Mouse (Mus musculus) skeletal muscle tissue, adult 2 months (tissue): Measurements from ENCODE around the gene Tspan18.

Experiments used
- DNase-seq: peaks from one replicate; pipeline ENCODE4 v3.0.0-alpha.2; 2012; ENCODE audit warnings: low read depth, low spot score

The Tspan18 gene

GRCm38 (mm10) chr2:93333817-93334731 is at the start of gene Tspan18:
TSS of gene Tspan18 (minus strand) at chr2:93334505.
- DNase-seq: peak; percentile 39

DNA sequence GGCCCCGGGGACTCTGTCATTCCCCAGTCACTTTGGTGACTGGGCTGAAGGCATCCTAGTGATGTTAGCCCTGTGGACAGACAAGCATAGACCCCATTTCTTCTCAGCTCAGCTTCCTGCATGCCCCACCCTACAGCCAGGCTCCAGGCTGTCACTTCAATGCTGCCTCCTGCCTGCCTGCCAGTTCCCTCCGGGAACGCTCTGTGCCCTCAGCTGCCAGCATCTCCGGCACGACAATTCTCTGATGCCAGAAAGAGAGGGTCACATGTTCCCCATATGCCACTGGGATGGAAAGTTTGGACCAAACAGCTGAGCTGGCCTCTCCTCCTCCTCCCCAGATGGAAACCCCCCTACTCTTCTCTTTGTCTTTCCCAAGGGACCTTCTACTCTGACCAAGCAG is 49.5 kb upstream of the Tspan18 start:
- DNase-seq: no peak

GRCm38 (mm10) chr2:93380680-93381089 is 46.4 kb upstream of the Tspan18 start:
- no peak for DNase-seq

- no peak for DNase-seq
Measured at GRCm38 (mm10) chr2:93377797-93378196, 43.5 kb upstream of the Tspan18 start.

DNA sequence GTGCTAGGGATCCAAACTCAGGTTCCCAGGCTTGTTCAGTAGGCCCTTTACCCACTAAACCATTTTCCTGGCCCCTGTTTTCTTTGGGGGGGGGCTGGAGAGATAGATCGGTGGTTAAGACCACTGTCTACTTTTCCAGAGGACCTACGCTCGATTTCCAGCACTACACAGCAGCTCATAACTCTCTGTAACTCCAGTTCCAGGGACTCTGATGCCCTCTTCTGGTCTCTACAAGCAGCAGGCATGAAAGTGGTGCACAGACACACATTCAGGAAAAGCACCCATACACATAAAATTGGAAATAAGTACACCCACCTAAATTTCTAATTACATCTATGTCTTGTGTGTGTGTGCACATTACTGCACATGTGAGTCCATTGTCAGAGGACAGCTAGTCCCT is 42.9 kb upstream of the Tspan18 start:
- no peak for DNase-seq

GRCm38 (mm10) chr2:93372872-93373271 is 38.6 kb upstream of the Tspan18 start:
- DNase-seq: no peak

GRCm38 (mm10) chr2:93372097-93372571 is 37.8 kb upstream of the Tspan18 start:
- no peak for DNase-seq

DNA sequence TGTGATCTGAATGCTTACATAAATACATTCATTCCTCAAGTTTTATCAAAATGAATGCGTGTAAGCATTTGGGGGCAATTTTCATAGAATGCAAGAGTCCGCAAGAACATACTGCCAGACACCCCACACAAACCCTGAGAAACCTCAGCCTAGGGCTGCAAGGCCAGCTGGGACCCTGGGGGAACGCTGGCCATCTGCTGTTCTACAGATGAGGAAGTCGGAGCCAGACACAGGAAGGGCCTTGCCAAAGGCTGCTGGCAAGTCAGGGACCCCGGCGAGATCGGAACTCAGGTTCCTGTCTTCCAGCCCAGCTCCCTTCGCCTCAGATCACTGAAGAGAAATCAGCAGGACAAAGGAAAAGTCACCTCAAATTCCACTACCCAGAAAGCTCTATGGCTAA is 34.6 kb upstream of the Tspan18 start:
- no peak for DNase-seq

DNA sequence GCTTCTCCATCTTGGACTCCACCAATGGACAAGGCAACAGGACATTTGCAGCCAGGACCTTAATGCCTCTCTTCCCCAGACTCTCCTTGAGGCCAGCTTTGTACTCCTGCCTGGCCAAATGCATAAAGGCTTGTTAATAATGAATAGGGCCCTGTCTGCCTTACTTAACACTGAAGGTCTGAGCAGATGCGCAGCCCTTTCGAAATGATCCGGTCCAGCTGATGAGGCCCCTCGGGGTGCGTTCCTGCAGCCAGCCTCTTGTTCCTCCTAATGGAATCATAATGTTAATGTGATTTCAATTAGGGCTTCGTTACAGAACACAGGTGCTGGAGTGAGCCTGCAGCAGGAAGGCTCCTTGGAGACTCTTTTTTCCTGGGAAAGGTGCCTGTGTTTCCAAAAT is 33.7 kb upstream of the Tspan18 start:
- no peak for DNase-seq

DNA sequence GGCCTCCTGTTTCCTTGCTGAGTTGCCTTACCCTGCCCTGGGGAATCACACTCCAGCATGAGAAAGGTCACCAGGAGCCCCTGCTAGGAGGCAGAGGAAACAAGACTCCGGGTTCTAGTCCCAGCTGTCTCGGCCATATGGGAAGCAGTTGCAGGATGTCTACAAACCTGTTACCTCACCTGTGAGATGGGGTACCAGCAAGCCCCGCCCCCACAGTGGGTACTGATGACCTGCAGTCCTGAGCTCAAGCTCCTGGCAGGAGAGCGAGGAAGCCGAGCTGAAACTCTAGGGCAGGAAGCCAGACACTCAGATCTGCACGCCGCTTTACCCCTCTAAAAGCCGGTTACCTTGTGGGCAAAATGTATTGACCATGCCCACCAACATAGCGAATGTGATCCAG is 31.1 kb upstream of the Tspan18 start:
- no peak for DNase-seq

DNA sequence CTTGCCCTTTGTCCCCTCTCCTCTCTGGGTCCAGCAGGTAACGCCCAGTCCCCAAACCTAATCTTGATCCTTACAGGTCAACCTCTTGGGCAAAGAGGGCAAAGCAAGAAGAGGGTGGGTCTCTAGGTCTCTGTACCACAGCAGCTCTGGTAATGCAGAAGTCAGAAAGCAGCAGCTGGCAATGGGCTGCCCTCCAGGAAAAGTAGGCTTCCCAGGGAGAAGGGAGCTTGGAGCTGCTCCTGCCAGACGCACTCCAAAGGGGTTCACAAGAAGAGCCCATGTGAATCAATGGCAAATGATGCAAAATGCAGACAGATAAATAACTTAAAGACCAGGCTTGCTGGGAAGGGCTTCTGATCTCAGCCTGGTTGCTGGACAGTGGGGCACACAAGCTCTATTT is 30.6 kb upstream of the Tspan18 start:
- no peak for DNase-seq

GRCm38 (mm10) chr2:93361454-93361853 is 27.1 kb upstream of the Tspan18 start:
- no peak for DNase-seq

GRCm38 (mm10) chr2:93360310-93360709 is 26.0 kb upstream of the Tspan18 start:
- DNase-seq: no peak

DNA sequence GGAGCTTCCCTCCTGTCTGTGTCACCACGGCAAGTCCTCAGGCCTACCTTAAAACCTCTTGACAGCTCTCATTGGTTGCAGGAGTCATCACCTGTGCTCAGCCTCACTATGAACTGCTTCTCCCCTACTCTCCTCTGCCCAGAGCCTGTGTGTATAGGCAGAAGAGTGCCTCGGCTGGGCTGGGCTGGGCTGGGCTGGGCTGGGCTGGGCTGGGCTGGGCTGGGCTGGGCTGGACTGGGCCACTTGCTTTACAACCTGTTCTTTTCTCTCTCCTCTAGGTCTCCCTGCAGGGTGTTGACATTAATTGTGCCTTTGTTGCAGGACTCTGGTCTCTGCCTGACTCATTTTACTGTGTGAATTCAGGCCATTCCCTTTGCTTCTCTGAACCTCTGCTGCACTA is 23.1 kb upstream of the Tspan18 start:
- DNase-seq: no peak

DNA sequence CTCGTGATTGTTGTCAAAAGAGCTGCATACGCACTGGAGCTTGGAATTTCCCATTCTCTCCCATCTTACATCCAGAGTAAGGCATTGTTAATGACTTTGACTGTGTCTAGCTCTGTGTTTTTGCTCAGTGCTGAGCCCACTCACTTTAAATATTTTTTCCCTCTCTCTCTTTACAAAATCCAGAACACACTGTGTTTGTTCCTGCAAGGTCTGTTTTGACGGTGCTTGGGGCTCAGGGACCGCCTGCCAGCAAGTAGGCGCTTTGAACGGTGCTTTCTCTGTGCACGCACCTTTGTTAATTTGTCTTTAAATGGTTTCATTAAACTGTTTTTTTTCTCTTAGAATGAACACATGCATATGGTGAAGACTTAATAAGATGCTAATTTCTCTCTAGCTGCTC is 21.5 kb upstream of the Tspan18 start:
- no peak for DNase-seq

DNA sequence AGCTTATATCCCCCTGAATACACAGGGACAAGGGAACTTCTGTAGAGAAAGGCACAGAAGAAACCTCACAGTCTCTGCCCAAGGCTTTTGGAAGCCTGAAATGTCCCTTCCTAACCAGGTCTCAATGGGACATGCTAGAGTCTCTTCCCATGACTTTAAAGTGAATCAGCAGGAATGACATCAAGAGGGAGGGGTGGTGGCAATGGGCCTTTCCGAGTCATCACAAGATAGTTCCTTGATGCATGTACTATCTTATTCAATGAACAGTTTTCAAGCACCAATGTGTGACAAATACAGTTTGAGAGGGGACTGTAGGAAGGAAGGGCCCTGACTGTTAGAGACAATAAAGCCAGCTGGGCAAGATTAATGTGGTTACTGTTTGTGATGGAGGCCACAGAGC is 20.3 kb upstream of the Tspan18 start:
- no peak for DNase-seq

- no peak for DNase-seq
Measured at GRCm38 (mm10) chr2:93353725-93354124, 19.4 kb upstream of the Tspan18 start.

GRCm38 (mm10) chr2:93352915-93353685 is 18.8 kb upstream of the Tspan18 start:
- no peak for DNase-seq

GRCm38 (mm10) chr2:93351352-93351751 is 17.0 kb upstream of the Tspan18 start:
- no peak for DNase-seq

GRCm38 (mm10) chr2:93347018-93347417 is 12.7 kb upstream of the Tspan18 start:
- no peak for DNase-seq

- DNase-seq: no peak
Measured at GRCm38 (mm10) chr2:93346609-93347008, 12.3 kb upstream of the Tspan18 start.

GRCm38 (mm10) chr2:93345663-93346268 is 11.5 kb upstream of the Tspan18 start:
- no peak for DNase-seq
